Mouse (Mus musculus) midbrain, embryonic 15.5 days (tissue): ENCODE results near the gene Csnk1e. TPM values are rescaled to one million over a fixed set of nuclear protein-coding genes. Genes with fewer than 3 reads are reported as not detected.

Experiments
- microRNA counts: library from miRNA; unstranded; fragments of <30 nt; microRNA quantifications from one replicate; lab custom pipeline; 2016
- microRNA-seq: library from miRNA; unstranded; fragments of <30 nt; microRNA quantifications from one replicate; pipeline ENCODE4, GENCODE M21; 2016
- polyA plus RNA-seq: library from polyadenylated mRNA; unstranded; fragments of >200 nt; fragmentation: Nextera tagmentation; extraction: Ambion mirVana; gene quantifications from 2 replicates; pipeline ENCODE4 v1.2.1, GENCODE M21; 2015

Csnk1e gene
- polyA plus RNA-seq, 1 experiment from 2014 or later: 284 TPM

MicroRNA genes within 50 kb of the gene (microRNA counts, 519-probe panel; counts per million panel counts)
- microRNA mmu-miR-1943 (lab: Ali Mortazavi, UCI): 2,366 counts per million, percentile 40 among the panel's probes with 10 or more counts

Small RNA genes within 50 kb of the gene (microRNA-seq; reads per million reads assigned to microRNA genes)
- gene Gm44302: not detected
- 2.6 reads per million, percentile 11 among the genes with 10 or more reads in this experiment for gene Mir1943

Other genes with a start within 250 kb of the Csnk1e start
- 105 and 108 TPM in 2 replicates for gene Pick1, start 226.4 kb downstream of the Csnk1e start, polyA plus RNA-seq
- gene Gm49486, start 226.2 kb downstream of the Csnk1e start, polyA plus RNA-seq: 0.78 and 1.6 TPM in 2 replicates
- gene Slc16a8, start 200.8 kb downstream of the Csnk1e start, polyA plus RNA-seq: 0.47 and 0.54 TPM in 2 replicates
- gene Baiap2l2, start 170.0 kb downstream of the Csnk1e start, polyA plus RNA-seq: 2.6 and 3.1 TPM in 2 replicates
- gene Pla2g6, start 127.2 kb downstream of the Csnk1e start, polyA plus RNA-seq: 29.2 and 37.1 TPM in 2 replicates
- 0.80 and 1.0 TPM in 2 replicates for gene Maff, start 108.9 kb downstream of the Csnk1e start, polyA plus RNA-seq
- gene Tmem184b, start 52.0 kb downstream of the Csnk1e start, polyA plus RNA-seq: 47.9 and 54.9 TPM in 2 replicates
- gene Kcnj4, start 49.7 kb upstream of the Csnk1e start, polyA plus RNA-seq: 0.10 TPM in 1 of 2 replicates, not detected in the other
- 9.0 and 11.0 TPM in 2 replicates for gene Kdelr3, start 60.8 kb upstream of the Csnk1e start, polyA plus RNA-seq
- 57.8 and 63.3 TPM in 2 replicates for gene Ddx17, start 91.2 kb upstream of the Csnk1e start, polyA plus RNA-seq
- gene Dmc1, start 149.5 kb upstream of the Csnk1e start, polyA plus RNA-seq: 0.56 and 0.98 TPM in 2 replicates
- gene Fam227a, start 203.4 kb upstream of the Csnk1e start, polyA plus RNA-seq: 5.1 and 6.6 TPM in 2 replicates
- gene Cby1, start 203.6 kb upstream of the Csnk1e start, polyA plus RNA-seq: 92.1 and 99.6 TPM in 2 replicates
- 222 and 226 TPM in 2 replicates for gene Tomm22, start 215.3 kb upstream of the Csnk1e start, polyA plus RNA-seq
- 22.8 and 24.0 TPM in 2 replicates for gene Josd1, start 232.4 kb upstream of the Csnk1e start, polyA plus RNA-seq
- gene Gtpbp1, start 235.3 kb upstream of the Csnk1e start, polyA plus RNA-seq: 53.7 and 57.4 TPM in 2 replicates